Mouse (Mus musculus) limb, embryonic 14.5 days (tissue): Measurements from ENCODE around the gene Limk2. TPM values are rescaled to one million over a fixed set of nuclear protein-coding genes. Genes with fewer than 3 reads are reported as not detected.

Experiments used
- ATAC-seq: fragments of 200-750 bp; cut with Nextera tagmentation; 2 replicates; pipeline ENCODE4 v1.8.0; 2017; ENCODE audit warnings: low read depth, moderate number of reproducible peaks, moderate TSS enrichment; ENCODE audit not compliant: low FRiP score
- DNase-seq: peaks from one replicate; pipeline ENCODE4 v3.0.0-alpha.2; 2015; ENCODE audit warnings: low spot score
- H3K27ac ChIP-seq: fragments of 300-500 bp; sonication (generic); replicated peaks from 2 replicates; pipeline ENCODE4 v1.5.1; 2014; ENCODE audit warnings: low read depth, mild to moderate bottlenecking, low read length, moderate library complexity, mixed read lengths
- H3K27me3 ChIP-seq: fragments of 300-500 bp; sonication (generic); 2 replicates; pipeline ENCODE4 v1.6.1; 2014; ENCODE audit warnings: low read length, mixed read lengths; ENCODE audit not compliant: control insufficient read depth, insufficient read depth
- H3K36me3 ChIP-seq: fragments of 300-500 bp; sonication (generic); 2 replicates; pipeline ENCODE4 v1.6.1; 2014; ENCODE audit warnings: mild to moderate bottlenecking, low read length, moderate library complexity, mixed read lengths; ENCODE audit not compliant: control insufficient read depth, insufficient read depth
- H3K4me1 ChIP-seq: fragments of 300-500 bp; sonication (generic); 2 replicates; pipeline ENCODE4 v1.6.1; 2014; ENCODE audit warnings: antibody characterized with exemption, low read length, mixed read lengths; ENCODE audit not compliant: control insufficient read depth, insufficient read depth
- H3K4me2 ChIP-seq: fragments of 300-500 bp; sonication (generic); replicated peaks from 2 replicates; pipeline ENCODE4 v1.6.1; 2014; ENCODE audit warnings: low read depth, mild to moderate bottlenecking, low read length, moderate library complexity; ENCODE audit not compliant: severe bottlenecking
- H3K4me3 ChIP-seq: fragments of 300-500 bp; sonication (generic); replicated peaks from 2 replicates; pipeline ENCODE4 v1.5.1; 2014; ENCODE audit warnings: low read length
- H3K9ac ChIP-seq: fragments of 300-500 bp; sonication (generic); 2 replicates; pipeline ENCODE4 v1.6.1; 2014; ENCODE audit warnings: mild to moderate bottlenecking, low read depth, low read length, moderate library complexity; ENCODE audit not compliant: severe bottlenecking
- H3K9me3 ChIP-seq: fragments of 300-500 bp; sonication (generic); 2 replicates; pipeline ENCODE4 v1.6.1; 2016; ENCODE audit warnings: low read length; ENCODE audit not compliant: control insufficient read depth
- POLR2A ChIP-seq: fragments of 200-500 bp; IDR thresholded peaks from 2 replicates; pipeline ENCODE4 v1.8.0; 2012; ENCODE audit warnings: inconsistent platforms, mild to moderate bottlenecking, moderate library complexity, borderline replicate concordance; ENCODE audit not compliant: insufficient read depth, insufficient read length; ENCODE audit errors: extremely low read depth
- WGBS: fragments of 180-500 bp; shearing (Covaris S2); extraction: QIAGEN DNeasy Blood & Tissue Kit; methylation state at CpG from one replicate; pipeline ENCODE4 v1.1.7; 2014; 5-methylcytosine and 5-hydroxymethylcytosine counted together
- polyA plus RNA-seq, 2 experiments: library from polyadenylated mRNA; depleted of rRNA in 1 of 2; stranded (reverse) in 1 of 2; unstranded in 1 of 2; fragments of >200 nt; fragmentation: Nextera tagmentation in 1 of 2; extraction: Ambion mirVana in 1 of 2; gene quantifications; 2 replicates each; pipeline versions ENCODE4 v1.2.1 to v1.2.3; 2012 to 2014

The Limk2 gene
- polyA plus RNA-seq, 2 experiments: 91.1 to 93.5 TPM

- 87% methylated on average over 4 of the region's 4 CpGs for WGBS
- Histone ChIP-seq H3K4me3 (no peak overlapping the region), H3K27ac (no peak overlapping the region), H3K9ac (no peak overlapping the region), H3K4me2 (no peak overlapping the region), H3K36me3 (peaks cover 3% of the 10 kb centered on the region; the same call in 1 of the 2 replicates), H3K9me3 (no peaks in the 10 kb centered on the region), H3K27me3 (no peaks in the 10 kb centered on the region), H3K4me1 (peaks cover 5% of the 10 kb centered on the region; the same call in 1 of the 2 replicates)
- no peak for ATAC-seq
- DNase-seq: no peak
- no peak for TF ChIP-seq POLR2A
These were observed 29.6 kb downstream of the Limk2 start for GRCm38 (mm10) chr11:3379427-3379826.

DNA sequence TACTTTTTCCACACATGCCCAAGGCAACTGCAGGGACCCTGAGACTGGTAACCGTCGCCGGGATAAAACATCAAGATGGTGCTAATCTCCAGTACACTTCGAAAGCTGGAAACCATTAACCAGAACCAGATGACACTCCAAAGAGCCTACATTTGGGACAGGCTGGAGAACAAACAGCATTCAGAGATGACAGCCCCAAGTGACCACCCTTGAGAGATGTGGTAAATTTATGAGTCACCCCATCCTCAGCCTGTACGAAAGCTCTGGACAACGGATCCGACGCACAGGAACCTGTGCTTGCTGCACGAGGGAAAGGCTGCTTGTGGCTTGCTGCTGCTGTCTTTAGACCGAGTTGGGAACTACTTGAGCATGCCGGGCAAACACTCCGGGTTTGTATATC, 34.2 kb downstream of the Limk2 start:
- DNase-seq (no peak), ATAC-seq (no peak)
- Histone ChIP-seq H3K9me3 (no peaks in the 10 kb centered on the region), H3K9ac (no peak overlapping the region; the same call in 1 of the 2 replicates), H3K4me2 (peak overlapping the region; percentile 10; the same call in 1 of the 2 replicates), H3K36me3 (no peaks in the 10 kb centered on the region), H3K4me3 (no peak overlapping the region), H3K27ac (peak overlapping the region; percentile 73), H3K4me1 (peaks cover 21% of the 10 kb centered on the region), H3K27me3 (no peaks in the 10 kb centered on the region)
- WGBS: 32% methylated on average over 12 of the region's 12 CpGs
- TF ChIP-seq POLR2A: no peak

- H3K4me2 ChIP-seq: peak overlapping the region; percentile 10
- H3K9me3 ChIP-seq: no peaks in the 10 kb centered on the region
- H3K4me3 ChIP-seq: no peak overlapping the region
- H3K4me1 ChIP-seq: peaks cover 21% of the 10 kb centered on the region
- H3K27me3 ChIP-seq: no peaks in the 10 kb centered on the region
- H3K36me3 ChIP-seq: no peaks in the 10 kb centered on the region
- peak overlapping the region; percentile 73 for H3K27ac ChIP-seq
- DNase-seq (peak; percentile 37), ATAC-seq (0 out of 2 replicates have a peak, but pooled peaks have one; percentile 5)
- no peak for TF ChIP-seq POLR2A
- WGBS: 5% methylated on average over 7 of the region's 7 CpGs
- H3K9ac ChIP-seq: peak overlapping the region; percentile 40; the same call in 1 of the 2 replicates
These were observed 34.7 kb downstream of the Limk2 start for GRCm38 (mm10) chr11:3374293-3374645.

GRCm38 (mm10) chr11:3373591-3374292, 35.2 kb downstream of the Limk2 start:
- Histone ChIP-seq H3K4me3 (no peak overlapping the region), H3K9ac (peak overlapping the region; percentile 40; the same call in 1 of the 2 replicates), H3K27ac (peak overlapping the region; percentile 73), H3K36me3 (no peaks in the 10 kb centered on the region), H3K27me3 (no peaks in the 10 kb centered on the region), H3K4me1 (peaks cover 21% of the 10 kb centered on the region), H3K4me2 (peak overlapping the region; percentile 10), H3K9me3 (no peaks in the 10 kb centered on the region)
- no peak for ATAC-seq
- WGBS: 12% methylated on average over 7 of the region's 7 CpGs
- TF ChIP-seq POLR2A: no peak
- DNase-seq: peak; percentile 36

GRCm38 (mm10) chr11:3371599-3372295, 37.2 kb downstream of the Limk2 start:
- Histone ChIP-seq H3K4me1 (peaks cover 21% of the 10 kb centered on the region), H3K36me3 (no peaks in the 10 kb centered on the region), H3K9ac (peak overlapping the region; percentile 62), H3K27me3 (no peaks in the 10 kb centered on the region), H3K4me3 (peak overlapping the region; percentile 54), H3K4me2 (peak overlapping the region; percentile 87), H3K9me3 (no peaks in the 10 kb centered on the region), H3K27ac (peak overlapping the region; percentile 52)
- DNase-seq (peak; percentile 2), ATAC-seq (peak; percentile 29)
- 24% methylated on average over 7 of the region's 7 CpGs for WGBS
- no peak for TF ChIP-seq POLR2A
